Mouse (Mus musculus) myocyte (in vitro differentiated cells): ENCODE measurements at regions not wholly inside any gene's neighbourhood (a gene's known extent, or its start where the extent isn't known, plus 50 kb on each side); places are given as distances from the start of the nearest gene placed in this dataset.

Experiments used
- CEBPB ChIP-seq: IDR thresholded peaks from 2 replicates; pipeline ENCODE4 v1.6.1; 2011; ENCODE audit warnings: mild to moderate bottlenecking, moderate library complexity; ENCODE audit not compliant: poor library complexity, insufficient read depth, severe bottlenecking
- E2F4 ChIP-seq: IDR thresholded peaks from one replicate; pipeline ENCODE4 v1.6.1; 2011; ENCODE audit warnings: mild to moderate bottlenecking, control low read depth, moderate library complexity; ENCODE audit not compliant: insufficient read depth
- MAX ChIP-seq: IDR thresholded peaks from one replicate; pipeline ENCODE4 v1.6.1; 2011; ENCODE audit warnings: low read depth, mild to moderate bottlenecking, control low read depth
- MYOD1 ChIP-seq, 3 experiments: IDR thresholded peaks; one replicate each; pipeline ENCODE4 v1.6.1; 2011; ENCODE audit warnings: control low read depth in 2 of 3, low read depth in 2 of 3, mild to moderate bottlenecking in 2 of 3, moderate library complexity in 1 of 3; ENCODE audit not compliant: insufficient read length in 2 of 3, control insufficient read depth in 1 of 3
- MYOG ChIP-seq, 3 experiments: IDR thresholded peaks; one replicate each; pipeline ENCODE4 v1.6.1; 2011; ENCODE audit warnings: control low read depth in 2 of 3, low read depth in 2 of 3, mild to moderate bottlenecking in 2 of 3; ENCODE audit not compliant: insufficient read length in 2 of 3, control insufficient read depth in 1 of 3, insufficient read depth in 1 of 3
- POLR2A ChIP-seq: IDR thresholded peaks from one replicate; pipeline ENCODE4 v1.6.1; 2011; ENCODE audit warnings: low read depth, mild to moderate bottlenecking, control low read depth, moderate library complexity; ENCODE audit not compliant: insufficient read length
- POLR2AphosphoS2 ChIP-seq: IDR thresholded peaks from one replicate; pipeline ENCODE4 v1.6.1; 2011; ENCODE audit warnings: low read depth, control low read depth; ENCODE audit not compliant: insufficient read length
- REST ChIP-seq: IDR thresholded peaks from one replicate; pipeline ENCODE4 v1.6.1; 2011; ENCODE audit warnings: mild to moderate bottlenecking, control low read depth, moderate library complexity; ENCODE audit not compliant: insufficient read depth, insufficient read length
- SRF ChIP-seq: IDR thresholded peaks from one replicate; pipeline ENCODE4 v1.6.1; 2011; ENCODE audit warnings: low read depth; ENCODE audit not compliant: control insufficient read depth, insufficient read length
- TCF12 ChIP-seq: IDR thresholded peaks from one replicate; pipeline ENCODE4 v1.6.1; 2011; ENCODE audit warnings: mild to moderate bottlenecking, control low read depth; ENCODE audit not compliant: poor library complexity, insufficient read depth, severe bottlenecking
- TCF3 ChIP-seq: IDR thresholded peaks from one replicate; pipeline ENCODE4 v1.6.1; 2011; ENCODE audit warnings: low read depth, control low read depth; ENCODE audit not compliant: insufficient read length
- USF1 ChIP-seq: IDR thresholded peaks from one replicate; pipeline ENCODE4 v1.6.1; 2011; ENCODE audit warnings: low read depth, mild to moderate bottlenecking, control low read depth, moderate library complexity

- TF ChIP-seq POLR2A (no peak), MAX (no peak), USF1 (no peak), TCF12 (no peak), TCF3 (no peak), MYOD1 (IDR thresholded peaks at IDR 0.05; ENCODE audit: control insufficient read depth in 1 of 3, insufficient read length in 2 of 3, low read depth in 2 of 3) (no peak), CEBPB (no peak), POLR2AphosphoS2 (no peak), MYOG (IDR thresholded peaks at IDR 0.05; ENCODE audit: control insufficient read depth in 1 of 3, insufficient read depth in 1 of 3, insufficient read length in 2 of 3, low read depth in 2 of 3) (no peak), E2F4 (no peak), REST (no peak), SRF (no peak)
Measured at GRCm38 (mm10) chr17:81930736-81931135, 192.6 kb upstream of the Slc8a1 start.
